Mouse (Mus musculus): ENCODE results near the gene Gemin5.
A peak's percentile ranks its signal among the peaks of the same experiment; 100 is the strongest.
"Not testable (repeated sequence)": the region's sequence is repeated elsewhere in the genome, so short reads cannot be mapped to it uniquely, and the experiment has no call there.

Gene Gemin5

GRCm38 (mm10) chr11:58107664-58108337 is 60.5 kb downstream of the Gemin5 start:
- no peak for DNase-seq (ENCODE audit: low spot score)

GRCm38 (mm10) chr11:58107009-58107408 is 61.3 kb downstream of the Gemin5 start:
- DNase-seq (ENCODE audit: low spot score), result no peak

GRCm38 (mm10) chr11:58104351-58104791 is 64.0 kb downstream of the Gemin5 start:
- DNase-seq (ENCODE audit: low spot score), result no peak

GRCm38 (mm10) chr11:58103697-58104306 is 64.5 kb downstream of the Gemin5 start, which contains the start of gene Cnot8:
Gene Cnot8 (plus strand): TSS chr11:58104153.
- DNase-seq (ENCODE audit: low spot score), result peak; percentile 99

DNA sequence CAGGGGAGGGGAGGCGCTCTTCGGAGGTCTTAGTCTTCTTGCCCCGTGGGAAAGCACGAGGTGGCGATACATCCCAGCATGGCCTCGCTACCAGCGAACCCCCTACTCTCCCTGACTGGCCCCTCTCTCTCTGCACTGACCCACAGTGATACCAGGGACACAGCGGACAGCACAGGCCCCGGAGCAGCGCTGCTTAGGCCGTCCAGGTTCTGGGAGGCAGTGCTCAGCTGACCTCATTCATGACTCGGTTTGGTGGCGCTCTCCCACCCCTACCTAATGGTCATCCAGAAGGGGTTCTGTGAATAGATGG is 65.0 kb downstream of the Gemin5 start:
- no peak for DNase-seq (ENCODE audit: low spot score)

GRCm38 (mm10) chr11:58102581-58103343 is 65.6 kb downstream of the Gemin5 start:
- DNase-seq (ENCODE audit: low spot score), result peak; percentile 69

DNA sequence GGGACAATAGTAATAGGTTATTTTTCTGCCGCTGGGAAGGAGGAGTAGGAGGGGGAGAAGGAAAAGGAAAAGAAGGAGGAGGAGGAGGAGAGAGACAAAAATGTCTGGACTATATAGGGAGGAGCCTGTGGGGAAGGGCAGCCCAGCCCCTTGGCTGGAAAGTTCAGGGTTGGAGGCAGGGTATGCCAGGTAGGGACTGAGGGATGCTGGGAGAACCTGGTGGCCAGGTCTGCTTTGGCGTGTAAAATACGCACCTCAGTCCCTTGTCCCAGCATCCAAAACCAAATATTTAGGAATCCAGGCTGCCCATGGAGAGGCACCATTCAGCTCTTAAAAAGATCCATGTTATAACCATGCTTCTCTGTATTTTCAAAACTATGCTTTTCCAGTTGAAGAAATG is 66.2 kb downstream of the Gemin5 start:
- DNase-seq (ENCODE audit: low spot score), result no peak

DNA sequence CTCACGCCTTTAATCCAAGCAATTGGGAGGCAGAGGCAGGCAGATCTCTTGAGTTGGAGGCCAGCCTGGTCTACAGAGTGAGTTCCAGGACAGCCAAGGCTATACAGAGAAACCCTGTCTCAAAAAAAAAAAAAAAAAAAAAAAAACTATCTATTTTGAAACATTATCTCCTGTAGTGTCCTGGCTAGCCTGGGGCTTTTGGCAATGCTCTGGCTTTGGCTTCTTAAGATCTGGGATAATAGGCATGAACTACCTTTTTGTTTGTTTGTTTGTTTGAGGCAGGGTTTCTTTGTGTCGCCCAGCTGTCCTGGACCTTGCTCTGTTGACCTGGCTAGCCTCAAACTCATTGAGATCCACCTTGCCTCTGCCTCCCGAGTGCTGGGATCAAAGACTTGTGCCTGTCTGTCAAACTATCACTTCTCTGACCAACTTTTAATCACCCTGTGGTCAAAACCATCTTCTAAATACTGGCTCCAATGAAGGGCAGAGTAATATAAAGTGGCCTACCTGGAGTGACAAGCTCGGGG is 67.1 kb downstream of the Gemin5 start:
- DNase-seq (ENCODE audit: low spot score), result no peak

DNA sequence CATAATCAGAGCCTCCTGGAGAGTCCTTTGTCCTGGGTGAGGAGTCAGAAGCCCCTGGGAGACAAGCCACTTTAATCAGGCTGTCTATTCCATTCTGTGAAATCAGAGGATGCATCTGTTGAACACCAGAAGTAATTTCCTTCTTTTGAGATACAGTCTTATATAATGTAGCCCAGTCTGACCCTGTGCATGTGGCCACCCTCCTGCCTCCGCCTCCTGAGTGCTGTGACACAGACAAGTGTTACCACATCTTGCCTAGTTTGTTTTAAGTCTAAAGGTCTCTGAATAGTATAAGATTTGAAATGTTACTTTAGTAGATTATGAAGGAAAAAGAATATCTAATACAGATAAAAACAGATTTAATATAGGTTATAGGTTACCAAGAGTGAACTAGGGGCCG is 68.3 kb downstream of the Gemin5 start:
- no peak for DNase-seq (ENCODE audit: low spot score)

GRCm38 (mm10) chr11:58098366-58098720 is 70.0 kb downstream of the Gemin5 start:
- DNase-seq (ENCODE audit: low spot score), result not testable (repeated sequence)

DNA sequence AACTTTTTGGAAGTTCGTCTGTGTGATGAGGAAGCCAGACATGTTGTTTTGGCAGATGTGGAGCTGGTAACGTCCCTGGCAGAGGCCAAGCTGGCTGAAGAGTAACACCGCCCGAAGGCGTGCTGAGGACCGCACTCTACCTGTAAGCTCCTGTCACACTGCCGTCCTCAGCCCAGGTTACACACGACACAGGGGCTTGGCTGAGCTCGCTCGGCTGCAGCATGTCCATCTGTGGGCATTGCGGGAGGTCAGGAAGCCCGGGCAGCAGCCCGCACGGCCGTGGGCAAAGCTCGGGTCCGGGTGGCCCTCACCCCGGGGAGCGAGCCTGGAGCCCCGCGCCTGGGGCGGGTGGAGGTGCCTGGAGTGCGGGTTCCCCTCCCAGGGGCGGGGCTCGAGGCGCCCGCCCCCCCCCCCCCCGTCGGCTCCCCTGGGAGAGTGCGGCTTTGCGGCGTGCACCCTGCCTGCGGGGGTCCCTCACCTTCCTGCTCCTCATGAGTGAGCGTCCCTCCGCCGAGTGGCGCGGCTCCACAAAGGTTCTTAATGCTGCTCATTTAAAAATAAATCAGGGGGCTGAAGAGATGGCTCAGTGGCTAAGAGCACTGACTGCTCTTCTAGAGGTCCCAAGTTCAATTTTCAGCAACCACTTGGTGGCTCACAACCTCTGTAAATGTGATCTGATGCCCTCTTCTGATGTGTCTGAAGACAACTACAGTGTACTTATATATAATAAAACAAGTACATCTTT is 70.5 kb downstream of the Gemin5 start:
- DNase-seq (ENCODE audit: low spot score), result no peak

DNA sequence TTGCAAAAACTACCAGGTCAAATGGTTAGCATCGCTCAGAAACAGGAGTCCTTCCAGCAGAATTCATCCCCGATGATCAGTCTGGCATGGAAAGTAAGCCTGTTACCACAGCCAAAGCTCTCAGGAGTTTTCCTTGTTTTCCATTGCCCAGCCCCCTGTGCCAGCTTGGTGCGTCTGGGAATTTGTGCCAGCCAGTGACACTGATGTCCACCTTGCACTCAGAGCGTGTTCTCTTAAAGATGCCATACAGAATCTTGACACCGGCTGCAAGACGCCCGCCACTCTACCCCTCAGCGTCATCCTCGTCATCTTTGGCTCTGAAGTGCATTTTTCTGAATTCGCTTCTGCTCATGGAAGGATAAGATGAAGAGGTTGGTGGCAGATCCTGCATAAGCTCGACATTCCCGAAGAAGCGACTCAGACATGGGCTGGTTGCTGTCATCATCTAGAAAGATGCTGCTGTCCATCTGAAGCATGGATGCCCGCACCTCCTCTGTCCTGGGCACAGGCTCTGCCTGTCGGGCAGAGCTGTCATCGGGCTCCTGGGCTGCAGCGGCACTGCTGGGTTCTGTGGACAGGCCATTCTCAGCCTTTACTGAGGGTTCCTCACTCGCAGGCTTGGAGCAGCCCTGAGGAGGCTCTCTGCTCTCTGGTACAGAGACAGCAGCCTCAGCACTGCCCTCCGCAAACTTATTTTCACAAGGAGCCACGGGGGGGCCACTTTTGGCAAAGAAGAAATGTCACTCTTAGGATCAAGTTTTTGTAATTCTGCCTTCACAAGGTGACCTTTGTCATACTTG is 71.3 kb downstream of the Gemin5 start:
- no peak for DNase-seq (ENCODE audit: low spot score)

- DNase-seq (ENCODE audit: low spot score), result no peak
Observed at GRCm38 (mm10) chr11:58096160-58096559, 72.2 kb downstream of the Gemin5 start.

- DNase-seq (ENCODE audit: low spot score), result no peak
Observed at GRCm38 (mm10) chr11:58095561-58095960, 72.8 kb downstream of the Gemin5 start.

- no peak for DNase-seq (ENCODE audit: low spot score)
Observed at GRCm38 (mm10) chr11:58094766-58095165, 73.6 kb downstream of the Gemin5 start.

DNA sequence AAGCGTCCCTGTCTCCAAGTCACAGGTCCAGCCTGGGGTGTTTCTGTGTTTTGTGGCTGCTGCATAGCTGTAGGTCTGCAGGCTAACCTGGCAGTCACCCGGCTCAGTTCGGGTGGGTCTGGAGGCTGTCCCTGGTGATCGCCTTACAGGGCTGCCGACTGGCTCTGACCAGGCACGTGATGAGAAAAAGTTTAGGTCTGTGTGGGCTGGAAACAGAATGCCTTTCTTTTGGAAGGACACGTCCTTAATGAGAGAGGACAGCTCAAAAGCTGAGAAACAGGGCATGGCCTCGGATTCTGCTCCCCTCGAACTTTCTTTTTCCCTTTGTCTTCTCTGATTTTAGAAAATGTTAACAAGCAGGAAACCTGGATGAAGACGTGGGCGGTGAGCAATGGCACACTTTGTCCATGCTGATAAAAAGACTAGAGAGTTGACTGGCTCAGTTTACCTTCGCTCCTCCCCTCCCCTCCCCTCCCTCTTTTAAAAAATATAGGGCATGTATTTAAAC is 75.3 kb downstream of the Gemin5 start, which contains the start of gene Gm12248:
Gene Gm12248 (minus strand): TSS at position 114 of the 508 bp plus-strand sequence.
- DNase-seq (ENCODE audit: low spot score), result no peak

- DNase-seq (ENCODE audit: low spot score), result no peak
Observed at GRCm38 (mm10) chr11:58092541-58092940, 75.8 kb downstream of the Gemin5 start.

GRCm38 (mm10) chr11:58081716-58082115 is 86.6 kb downstream of the Gemin5 start:
- no peak for DNase-seq (ENCODE audit: low spot score)

- no peak for DNase-seq (ENCODE audit: low spot score)
Observed at GRCm38 (mm10) chr11:58077270-58077669, 91.1 kb downstream of the Gemin5 start.

- DNase-seq (ENCODE audit: low spot score), result no peak
Observed at GRCm38 (mm10) chr11:58072978-58073377, 95.4 kb downstream of the Gemin5 start.
